Mouse (Mus musculus) ES-Bruce4 (cell line): ENCODE results near the gene Imp4. TPM values are rescaled to one million over a fixed set of nuclear protein-coding genes. Genes with fewer than 3 reads are reported as not detected.

ENCODE experiments used
- H3K27ac ChIP-seq: 2 replicates; pipeline ENCODE4 v1.5.1; 2012; ENCODE audit warnings: low read length, inconsistent platforms; ENCODE audit not compliant: insufficient read depth
- H3K27me3 ChIP-seq: 2 replicates; pipeline ENCODE4 v1.6.1; 2012; ENCODE audit warnings: mild to moderate bottlenecking, low read length, inconsistent platforms; ENCODE audit not compliant: control insufficient read depth, poor library complexity, insufficient read depth, severe bottlenecking
- H3K36me3 ChIP-seq: 2 replicates; pipeline ENCODE4 v1.6.1; 2012; ENCODE audit warnings: inconsistent platforms, mild to moderate bottlenecking, low read length, moderate library complexity; ENCODE audit not compliant: control insufficient read depth, poor library complexity, insufficient read depth, severe bottlenecking
- H3K4me1 ChIP-seq: one replicate; pipeline ENCODE4 v1.8.1; 2011; ENCODE audit warnings: low read length; ENCODE audit not compliant: control insufficient read depth, insufficient read depth
- H3K4me3 ChIP-seq: 2 replicates; pipeline ENCODE4 v1.5.1; 2011; ENCODE audit warnings: low read depth, mild to moderate bottlenecking, low read length
- H3K9ac ChIP-seq: 2 replicates; pipeline ENCODE4 v1.6.1; 2012; ENCODE audit warnings: low read depth, mild to moderate bottlenecking, inconsistent platforms; ENCODE audit not compliant: poor library complexity, severe bottlenecking
- H3K9me3 ChIP-seq: replicated peaks from 2 replicates; pipeline ENCODE4 v1.6.1; 2012; ENCODE audit warnings: mild to moderate bottlenecking, low read length, inconsistent platforms; ENCODE audit not compliant: control insufficient read depth, poor library complexity, insufficient read depth, severe bottlenecking
- CTCF ChIP-seq: IDR thresholded peaks from one replicate; pipeline ENCODE4 v1.8.1; 2011; ENCODE audit warnings: low read depth, low read length
- EP300 ChIP-seq: IDR thresholded peaks from 2 replicates; pipeline ENCODE4 v1.6.1; 2011; ENCODE audit warnings: low read depth, low read length; ENCODE audit not compliant: insufficient read depth
- POLR2A ChIP-seq: IDR thresholded peaks from one replicate; pipeline ENCODE4 v1.8.1; 2011; ENCODE audit warnings: low read length; ENCODE audit not compliant: insufficient read depth
- polyA plus RNA-seq: library from polyadenylated mRNA; stranded (reverse); fragments of >200 nt; gene quantifications from 2 replicates; pipeline ENCODE4 v1.2.4, GENCODE M21; 2011; ENCODE audit warnings: low read depth; ENCODE audit not compliant: missing spikeins, insufficient read depth, insufficient read length

Gene Imp4
- polyA plus RNA-seq, 1 experiment: 49.2 TPM

GRCm38 (mm10) chr1:34489852-34490541 lies 50.3 kb downstream of the Imp4 start:
- Histone ChIP-seq H3K27me3 (peaks cover 2% of the 10 kb centered on the region; the same call in 1 of the 2 replicates), H3K27ac (no peak overlapping the region), H3K4me3 (no peak overlapping the region), H3K9me3 (0 out of 2 replicates have a peak, but pooled peaks cover 4% of the 10 kb centered on the region), H3K36me3 (no peaks in the 10 kb centered on the region), H3K9ac (no peak overlapping the region), H3K4me1 (no peaks in the 10 kb centered on the region)
- TF ChIP-seq CTCF (no peak), POLR2A (no peak), EP300 (no peak)

GRCm38 (mm10) chr1:34491480-34491879 lies 51.8 kb downstream of the Imp4 start:
- Histone ChIP-seq H3K27ac (no peak overlapping the region), H3K9ac (no peak overlapping the region), H3K27me3 (peaks cover 2% of the 10 kb centered on the region; the same call in 1 of the 2 replicates), H3K9me3 (0 out of 2 replicates have a peak, but pooled peaks cover 4% of the 10 kb centered on the region), H3K36me3 (no peaks in the 10 kb centered on the region), H3K4me1 (no peaks in the 10 kb centered on the region), H3K4me3 (no peak overlapping the region)
- TF ChIP-seq CTCF (no peak), POLR2A (no peak), EP300 (no peak)

Other genes starting within 250 kb of the Imp4 start
- gene Ccdc115, start 179 bp upstream of the Imp4 start, polyA plus RNA-seq: 15.5 and 15.6 TPM in 2 replicates
- 3.2 and 5.6 TPM in 2 replicates for gene Ptpn18, start 19.9 kb downstream of the Imp4 start, polyA plus RNA-seq
- gene Prss39, start 58.6 kb downstream of the Imp4 start, polyA plus RNA-seq: not detected in 2 replicates
- gene Cfc1, start 95.8 kb downstream of the Imp4 start, polyA plus RNA-seq: 1.8 and 2.2 TPM in 2 replicates
- not detected in 2 replicates for gene Prss40, start 121.1 kb downstream of the Imp4 start, polyA plus RNA-seq
- gene Amer3, start 139.8 kb downstream of the Imp4 start, polyA plus RNA-seq: not detected in 2 replicates